Mouse (Mus musculus) CH12.LX (cell line): ENCODE data around the gene Tgfb2.

Experiments used
- BHLHE40 ChIP-seq: IDR thresholded peaks from 2 replicates; pipeline ENCODE4 v1.6.1; 2011; ENCODE audit warnings: mild to moderate bottlenecking, low read depth, low read length, improper control_type of control experiment
- CTCF ChIP-seq, 2 experiments: IDR thresholded peaks in 1 of 2; conservative IDR thresholded peaks in 1 of 2; 2 replicates each; pipeline ENCODE4 v1.5.1; 2011 to 2012; ENCODE audit warnings: low read depth in 2 of 2, low read length in 2 of 2, improper control_type of control experiment in 1 of 2, inconsistent platforms in 1 of 2, mild to moderate bottlenecking in 1 of 2, moderate library complexity in 1 of 2
- E2F4 ChIP-seq: IDR thresholded peaks from 2 replicates; pipeline ENCODE4 v1.6.1; 2011; ENCODE audit warnings: low read depth, low read length, improper control_type of control experiment; ENCODE audit not compliant: insufficient replicate concordance
- HCFC1 ChIP-seq: IDR thresholded peaks from 2 replicates; pipeline ENCODE4 v1.6.1; 2012; ENCODE audit warnings: low read depth, mild to moderate bottlenecking, inconsistent platforms, low read length, improper control_type of control experiment
- JUN ChIP-seq: IDR thresholded peaks from 2 replicates; pipeline ENCODE4 v1.6.1; 2011; ENCODE audit warnings: low read depth, mild to moderate bottlenecking, low read length, improper control_type of control experiment, moderate library complexity; ENCODE audit not compliant: insufficient read depth
- PAX5 ChIP-seq: IDR thresholded peaks from 2 replicates; pipeline ENCODE4 v1.6.1; 2012; ENCODE audit warnings: low read length, inconsistent platforms, mixed read lengths
- POLR2A ChIP-seq: IDR thresholded peaks from 2 replicates; pipeline ENCODE4 v1.6.1; 2011; ENCODE audit warnings: low read depth, mild to moderate bottlenecking, improper control_type of control experiment, low read length
- TCF12 ChIP-seq: IDR thresholded peaks from 2 replicates; pipeline ENCODE4 v1.6.1; 2014; ENCODE audit warnings: low read depth, mild to moderate bottlenecking, inconsistent platforms, low read length, improper control_type of control experiment
- USF1 ChIP-seq: IDR thresholded peaks from 2 replicates; pipeline ENCODE4 v1.6.1; 2014; ENCODE audit warnings: low read depth, mild to moderate bottlenecking, inconsistent platforms, low read length, improper control_type of control experiment
- USF2 ChIP-seq: conservative IDR thresholded peaks from 2 replicates; pipeline ENCODE4 v1.6.1; 2011; ENCODE audit warnings: low read depth, low read length, improper control_type of control experiment
- ZC3H11A ChIP-seq: IDR thresholded peaks from 2 replicates; pipeline ENCODE4 v1.6.1; 2012; ENCODE audit warnings: low read depth, mild to moderate bottlenecking, inconsistent platforms, low read length, improper control_type of control experiment

- TF ChIP-seq HCFC1 (no peak), E2F4 (no peak), USF2 (no peak), CTCF (conservative IDR thresholded peaks at IDR 0.05 in 1 of 2, IDR thresholded peaks at IDR 0.05 in 1 of 2; ENCODE audit: low read depth in 2 of 2, low read length in 2 of 2) (no peak), POLR2A (no peak), USF1 (no peak), TCF12 (no peak), ZC3H11A (no peak), JUN (no peak), BHLHE40 (no peak), PAX5 (no peak)
Observed at GRCm38 (mm10) chr1:186695361-186695760, 10.4 kb downstream of the Tgfb2 start.
